Mouse (Mus musculus): ENCODE data around the gene Frmd4a. TPM values are rescaled to one million over a fixed set of nuclear protein-coding genes. Genes with fewer than 3 reads are reported as not detected.

Gene Frmd4a
- polyA plus RNA-seq, 1 experiment from 2014 or later = 16.7 TPM

GRCm38 (mm10) chr2:4152521-4153040 lies 135.1 kb downstream of the Frmd4a start:
- no peak for ATAC-seq
- WGBS (ENCODE audit: insufficient replicate concordance) = 13% methylated on average over 14 of the region's 14 CpGs

GRCm38 (mm10) chr2:4153131-4153631 lies 135.7 kb downstream of the Frmd4a start:
- Histone ChIP-seq H3K4me1 (no peaks in the 10 kb centered on the region), H3K9me3 (replicated peaks) (no peaks in the 10 kb centered on the region), H3K27me3 (replicated peaks) (peaks cover 38% of the 10 kb centered on the region), H3K4me3 (peak overlapping the region; percentile 14), H3K4me2 (peak overlapping the region; percentile 51), H3K36me3 (no peaks in the 10 kb centered on the region), H3K9ac (no peak overlapping the region), H3K27ac (no peak overlapping the region)
- WGBS (ENCODE audit: insufficient replicate concordance) = 9% methylated on average over 16 of the region's 16 CpGs
- ATAC-seq = no peak

More at GRCm38 (mm10) chr2:4152521-4153040, 135.1 kb downstream of the Frmd4a start:
- no peak overlapping the region for H3K9ac ChIP-seq
- peak overlapping the region; percentile 51 for H3K4me2 ChIP-seq
- no peak overlapping the region for H3K27ac ChIP-seq
- H3K4me3 ChIP-seq = peak overlapping the region; percentile 14
- peaks cover 38% of the 10 kb centered on the region for H3K27me3 ChIP-seq (replicated peaks)
- no peaks in the 10 kb centered on the region for H3K36me3 ChIP-seq
- H3K4me1 ChIP-seq = no peaks in the 10 kb centered on the region
- no peaks in the 10 kb centered on the region for H3K9me3 ChIP-seq (replicated peaks)

GRCm38 (mm10) chr2:4154036-4154653 lies 136.6 kb downstream of the Frmd4a start:
- Histone ChIP-seq H3K27me3 (replicated peaks) (peaks cover 38% of the 10 kb centered on the region), H3K27ac (no peak overlapping the region), H3K4me2 (no peak overlapping the region), H3K4me1 (no peaks in the 10 kb centered on the region), H3K4me3 (no peak overlapping the region), H3K9ac (no peak overlapping the region), H3K9me3 (replicated peaks) (no peaks in the 10 kb centered on the region), H3K36me3 (no peaks in the 10 kb centered on the region)
- WGBS (ENCODE audit: insufficient replicate concordance) = 51% methylated on average over 5 of the region's 5 CpGs
- ATAC-seq = no peak

- Histone ChIP-seq H3K9me3 (replicated peaks) (no peaks in the 10 kb centered on the region), H3K27me3 (replicated peaks) (peaks cover 38% of the 10 kb centered on the region), H3K4me1 (no peaks in the 10 kb centered on the region), H3K9ac (no peak overlapping the region), H3K4me2 (no peak overlapping the region), H3K27ac (no peak overlapping the region), H3K4me3 (no peak overlapping the region), H3K36me3 (no peaks in the 10 kb centered on the region)
- no peak for ATAC-seq
- 64% methylated on average over 4 of the region's 4 CpGs for WGBS (ENCODE audit: insufficient replicate concordance)
These were observed 137.1 kb downstream of the Frmd4a start for GRCm38 (mm10) chr2:4154654-4155047.

GRCm38 (mm10) chr2:4155406-4155805 lies 137.9 kb downstream of the Frmd4a start:
- H3K4me2 ChIP-seq = no peak overlapping the region
- H3K9ac ChIP-seq = no peak overlapping the region
- H3K4me3 ChIP-seq = no peak overlapping the region
- H3K27ac ChIP-seq = no peak overlapping the region
- no peak for ATAC-seq
- H3K4me1 ChIP-seq = no peaks in the 10 kb centered on the region
- peaks cover 38% of the 10 kb centered on the region for H3K27me3 ChIP-seq (replicated peaks)
- H3K9me3 ChIP-seq (replicated peaks) = no peaks in the 10 kb centered on the region
- H3K36me3 ChIP-seq = no peaks in the 10 kb centered on the region

- no peak for ATAC-seq
- Histone ChIP-seq H3K27me3 (replicated peaks) (peaks cover 30% of the 10 kb centered on the region), H3K36me3 (no peaks in the 10 kb centered on the region), H3K9ac (no peak overlapping the region), H3K4me2 (no peak overlapping the region), H3K4me1 (no peaks in the 10 kb centered on the region), H3K9me3 (replicated peaks) (no peaks in the 10 kb centered on the region), H3K4me3 (no peak overlapping the region), H3K27ac (no peak overlapping the region)
These were observed 139.0 kb downstream of the Frmd4a start for GRCm38 (mm10) chr2:4156511-4156910.

GRCm38 (mm10) chr2:4157396-4157795 lies 139.9 kb downstream of the Frmd4a start:
- Histone ChIP-seq H3K4me2 (no peak overlapping the region), H3K9ac (no peak overlapping the region), H3K36me3 (no peaks in the 10 kb centered on the region), H3K4me3 (no peak overlapping the region), H3K9me3 (replicated peaks) (no peaks in the 10 kb centered on the region), H3K4me1 (no peaks in the 10 kb centered on the region), H3K27ac (no peak overlapping the region), H3K27me3 (replicated peaks) (peaks cover 21% of the 10 kb centered on the region)
- ATAC-seq = no peak
- 70% methylated on average over 4 of the region's 4 CpGs for WGBS (ENCODE audit: insufficient replicate concordance)

GRCm38 (mm10) chr2:4159574-4160203 lies 142.2 kb downstream of the Frmd4a start:
- Histone ChIP-seq H3K9ac (no peak overlapping the region), H3K4me1 (no peaks in the 10 kb centered on the region), H3K27ac (no peak overlapping the region), H3K36me3 (no peaks in the 10 kb centered on the region), H3K4me3 (no peak overlapping the region), H3K4me2 (no peak overlapping the region), H3K9me3 (replicated peaks) (no peaks in the 10 kb centered on the region), H3K27me3 (replicated peaks) (peaks cover under 1% of the 10 kb centered on the region; the same call in 1 of the 2 replicates)
- WGBS (ENCODE audit: insufficient replicate concordance) = 62% methylated on average over 15 of the region's 15 CpGs
- ATAC-seq = no peak

GRCm38 (mm10) chr2:4166191-4166590 lies 148.7 kb downstream of the Frmd4a start:
- ATAC-seq = no peak
- Histone ChIP-seq H3K4me2 (no peak overlapping the region), H3K9me3 (replicated peaks) (no peaks in the 10 kb centered on the region), H3K4me1 (no peaks in the 10 kb centered on the region), H3K4me3 (no peak overlapping the region), H3K36me3 (no peaks in the 10 kb centered on the region), H3K27me3 (replicated peaks) (no peaks in the 10 kb centered on the region), H3K27ac (no peak overlapping the region), H3K9ac (no peak overlapping the region)
- 41% methylated on average over 2 of the region's 2 CpGs for WGBS (ENCODE audit: insufficient replicate concordance)

GRCm38 (mm10) chr2:4167131-4167530 lies 149.6 kb downstream of the Frmd4a start:
- WGBS (ENCODE audit: insufficient replicate concordance) = 73% methylated on average over 6 of the region's 6 CpGs
- H3K9ac ChIP-seq = no peak overlapping the region
- no peaks in the 10 kb centered on the region for H3K9me3 ChIP-seq (replicated peaks)
- ATAC-seq = no peak
- H3K4me2 ChIP-seq = no peak overlapping the region
- H3K36me3 ChIP-seq = no peaks in the 10 kb centered on the region
- no peak overlapping the region for H3K27ac ChIP-seq
- no peak overlapping the region for H3K4me3 ChIP-seq
- no peaks in the 10 kb centered on the region for H3K4me1 ChIP-seq
- no peaks in the 10 kb centered on the region for H3K27me3 ChIP-seq (replicated peaks)

GRCm38 (mm10) chr2:4169726-4170125 lies 152.2 kb downstream of the Frmd4a start:
- no peaks in the 10 kb centered on the region for H3K36me3 ChIP-seq
- H3K4me2 ChIP-seq = no peak overlapping the region
- whole genome bisulfite sequencing (ENCODE audit: insufficient replicate concordance) = 66% methylated on average over 10 of the region's 10 CpGs
- no peaks in the 10 kb centered on the region for H3K4me1 ChIP-seq
- no peak overlapping the region for H3K4me3 ChIP-seq
- no peak overlapping the region for H3K9ac ChIP-seq
- no peaks in the 10 kb centered on the region for H3K9me3 ChIP-seq (replicated peaks)
- ATAC-seq = no peak
- H3K27me3 ChIP-seq (replicated peaks) = no peaks in the 10 kb centered on the region
- H3K27ac ChIP-seq = no peak overlapping the region

GRCm38 (mm10) chr2:4170189-4170588 lies 152.7 kb downstream of the Frmd4a start:
- Histone ChIP-seq H3K4me1 (no peaks in the 10 kb centered on the region), H3K4me2 (no peak overlapping the region), H3K9me3 (replicated peaks) (no peaks in the 10 kb centered on the region), H3K27me3 (replicated peaks) (no peaks in the 10 kb centered on the region), H3K36me3 (no peaks in the 10 kb centered on the region), H3K27ac (no peak overlapping the region), H3K9ac (no peak overlapping the region), H3K4me3 (no peak overlapping the region)
- WGBS (ENCODE audit: insufficient replicate concordance) = 64% methylated on average over 4 of the region's 4 CpGs
- no peak for ATAC-seq

All from liver, embryonic 12.5 days (tissue).